Mouse (Mus musculus): ENCODE results near the gene Olfr877. TPM values are rescaled to one million over a fixed set of nuclear protein-coding genes. Genes with fewer than 3 reads are reported as not detected.

Olfr877 gene
- not detected in 2 replicates for polyA plus RNA-seq (2012; rRNA removed)

- 76% methylated on average over 4 of the region's 4 CpGs for WGBS
- Histone ChIP-seq H3K4me3 (replicated peaks; ENCODE audit: insufficient read depth, low read depth, low read length) (no peak within 1 kb of the TSS), H3K27me3 (ENCODE audit: control insufficient read depth, insufficient read depth, low read length) (no peaks in the 10 kb centered on the region), H3K27ac (ENCODE audit: insufficient read depth, low read length) (no peak within 1 kb of the TSS), H3K4me1 (ENCODE audit: control insufficient read depth, insufficient read depth, low read length) (no peaks in the 10 kb centered on the region)
- DNase-seq = no peak
- no peak for TF ChIP-seq CTCF (IDR thresholded peaks at IDR 0.05; ENCODE audit: borderline replicate concordance, insufficient read depth, low read depth, low read length)
- no peak for TF ChIP-seq POLR2A (IDR thresholded peaks at IDR 0.05; ENCODE audit: borderline replicate concordance, insufficient read depth, low read length)
Measured at GRCm38 (mm10) chr9:37853969-37854368, at the start of gene Olfr877. TSS of gene Olfr877 (plus strand) at chr9:37854269.

- Histone ChIP-seq H3K27me3 (ENCODE audit: control insufficient read depth, insufficient read depth, low read length) (no peaks in the 10 kb centered on the region), H3K4me3 (replicated peaks; ENCODE audit: insufficient read depth, low read depth, low read length) (no peak overlapping the region), H3K4me1 (ENCODE audit: control insufficient read depth, insufficient read depth, low read length) (no peaks in the 10 kb centered on the region), H3K27ac (ENCODE audit: insufficient read depth, low read length) (no peak overlapping the region)
- DNase-seq = no peak
- no peak for TF ChIP-seq POLR2A (IDR thresholded peaks at IDR 0.05; ENCODE audit: borderline replicate concordance, insufficient read depth, low read length)
- no peak for TF ChIP-seq CTCF (IDR thresholded peaks at IDR 0.05; ENCODE audit: borderline replicate concordance, insufficient read depth, low read depth, low read length)
Measured at GRCm38 (mm10) chr9:37807235-37807634, 46.8 kb upstream of the Olfr877 start.

- TF ChIP-seq POLR2A (IDR thresholded peaks at IDR 0.05; ENCODE audit: borderline replicate concordance, insufficient read depth, low read length) = no peak
- TF ChIP-seq CTCF (IDR thresholded peaks at IDR 0.05; ENCODE audit: borderline replicate concordance, insufficient read depth, low read depth, low read length) = no peak
- no peak for DNase-seq
- Histone ChIP-seq H3K4me1 (ENCODE audit: control insufficient read depth, insufficient read depth, low read length) (no peaks in the 10 kb centered on the region), H3K27me3 (ENCODE audit: control insufficient read depth, insufficient read depth, low read length) (no peaks in the 10 kb centered on the region), H3K4me3 (replicated peaks; ENCODE audit: insufficient read depth, low read depth, low read length) (no peak overlapping the region), H3K27ac (ENCODE audit: insufficient read depth, low read length) (no peak overlapping the region)
- WGBS = 37% methylated on average over 3 of the region's 3 CpGs
Measured at GRCm38 (mm10) chr9:37808456-37808855, 45.6 kb upstream of the Olfr877 start.

- DNase-seq = no peak
- Histone ChIP-seq H3K4me3 (replicated peaks; ENCODE audit: insufficient read depth, low read depth, low read length) (no peak overlapping the region), H3K27me3 (ENCODE audit: control insufficient read depth, insufficient read depth, low read length) (no peaks in the 10 kb centered on the region), H3K27ac (ENCODE audit: insufficient read depth, low read length) (no peak overlapping the region), H3K4me1 (ENCODE audit: control insufficient read depth, insufficient read depth, low read length) (no peaks in the 10 kb centered on the region)
- TF ChIP-seq CTCF (IDR thresholded peaks at IDR 0.05; ENCODE audit: borderline replicate concordance, insufficient read depth, low read depth, low read length) = no peak
- TF ChIP-seq POLR2A (IDR thresholded peaks at IDR 0.05; ENCODE audit: borderline replicate concordance, insufficient read depth, low read length) = no peak
- WGBS = 38% methylated on average over 2 of the region's 2 CpGs
Measured at GRCm38 (mm10) chr9:37808976-37809375, 45.1 kb upstream of the Olfr877 start.

- Histone ChIP-seq H3K4me3 (replicated peaks; ENCODE audit: insufficient read depth, low read depth, low read length) (no peak overlapping the region), H3K4me1 (ENCODE audit: control insufficient read depth, insufficient read depth, low read length) (no peaks in the 10 kb centered on the region), H3K27me3 (ENCODE audit: control insufficient read depth, insufficient read depth, low read length) (no peaks in the 10 kb centered on the region), H3K27ac (ENCODE audit: insufficient read depth, low read length) (no peak overlapping the region)
- TF ChIP-seq CTCF (IDR thresholded peaks at IDR 0.05; ENCODE audit: borderline replicate concordance, insufficient read depth, low read depth, low read length) = no peak
- TF ChIP-seq POLR2A (IDR thresholded peaks at IDR 0.05; ENCODE audit: borderline replicate concordance, insufficient read depth, low read length) = no peak
- WGBS = 44% methylated on average over 3 of the region's 3 CpGs
- no peak for DNase-seq
Measured at GRCm38 (mm10) chr9:37814696-37815095, 39.4 kb upstream of the Olfr877 start.

GRCm38 (mm10) chr9:37829881-37830280 is 24.2 kb upstream of the Olfr877 start:
- no peak overlapping the region for H3K4me3 ChIP-seq (replicated peaks; ENCODE audit: insufficient read depth, low read depth, low read length)
- no peaks in the 10 kb centered on the region for H3K4me1 ChIP-seq (ENCODE audit: control insufficient read depth, insufficient read depth, low read length)
- no peak overlapping the region for H3K27ac ChIP-seq (ENCODE audit: insufficient read depth, low read length)
- no peak for TF ChIP-seq POLR2A (IDR thresholded peaks at IDR 0.05; ENCODE audit: borderline replicate concordance, insufficient read depth, low read length)
- TF ChIP-seq CTCF (IDR thresholded peaks at IDR 0.05; ENCODE audit: borderline replicate concordance, insufficient read depth, low read depth, low read length) = no peak
- DNase-seq = no peak
- no peaks in the 10 kb centered on the region for H3K27me3 ChIP-seq (ENCODE audit: control insufficient read depth, insufficient read depth, low read length)

- Histone ChIP-seq H3K4me3 (replicated peaks; ENCODE audit: insufficient read depth, low read depth, low read length) (no peak overlapping the region), H3K27ac (ENCODE audit: insufficient read depth, low read length) (no peak overlapping the region), H3K27me3 (ENCODE audit: control insufficient read depth, insufficient read depth, low read length) (no peaks in the 10 kb centered on the region), H3K4me1 (ENCODE audit: control insufficient read depth, insufficient read depth, low read length) (no peaks in the 10 kb centered on the region)
- no peak for TF ChIP-seq POLR2A (IDR thresholded peaks at IDR 0.05; ENCODE audit: borderline replicate concordance, insufficient read depth, low read length)
- TF ChIP-seq CTCF (IDR thresholded peaks at IDR 0.05; ENCODE audit: borderline replicate concordance, insufficient read depth, low read depth, low read length) = no peak
- 70% methylated on average over 1 of the region's 1 CpGs for WGBS
- DNase-seq = no peak
Measured at GRCm38 (mm10) chr9:37833341-37833740, 20.7 kb upstream of the Olfr877 start.

GRCm38 (mm10) chr9:37849267-37849666 is 4.8 kb upstream of the Olfr877 start:
- Histone ChIP-seq H3K27me3 (ENCODE audit: control insufficient read depth, insufficient read depth, low read length) (no peaks in the 10 kb centered on the region), H3K27ac (ENCODE audit: insufficient read depth, low read length) (no peak overlapping the region), H3K4me1 (ENCODE audit: control insufficient read depth, insufficient read depth, low read length) (no peaks in the 10 kb centered on the region), H3K4me3 (replicated peaks; ENCODE audit: insufficient read depth, low read depth, low read length) (no peak overlapping the region)
- no peak for TF ChIP-seq CTCF (IDR thresholded peaks at IDR 0.05; ENCODE audit: borderline replicate concordance, insufficient read depth, low read depth, low read length)
- TF ChIP-seq POLR2A (IDR thresholded peaks at IDR 0.05; ENCODE audit: borderline replicate concordance, insufficient read depth, low read length) = no peak
- DNase-seq = no peak
- 79% methylated on average over 2 of the region's 2 CpGs for WGBS
